Mouse (Mus musculus) MEL (cell line): ENCODE measurements around the gene Ucp2. TPM values are rescaled to one million over a fixed set of nuclear protein-coding genes. Genes with fewer than 3 reads are reported as not detected.

ENCODE experiments used
- DNase-seq: peaks from one replicate; pipeline ENCODE4 v3.0.0; 2011; ENCODE audit warnings: low read depth, low spot score
- H3K27ac ChIP-seq: 2 replicates; pipeline ENCODE4 v1.5.1; 2012; ENCODE audit warnings: low read depth, mild to moderate bottlenecking, control low read depth, low read length, moderate library complexity; ENCODE audit not compliant: control insufficient read depth
- H3K27me3 ChIP-seq, 2 experiments: fragments of 150-350 bp in 1 of 2; sonication (generic) in 1 of 2; 2 replicates each; pipeline ENCODE4 v1.6.1; 2012; ENCODE audit warnings: low read length in 2 of 2, mild to moderate bottlenecking in 2 of 2, improper control_type of control experiment in 1 of 2, moderate library complexity in 1 of 2; ENCODE audit not compliant: insufficient read depth in 2 of 2, control insufficient read depth in 1 of 2
- H3K36me3 ChIP-seq, 2 experiments: 2 replicates each; pipeline ENCODE4 v1.6.1; 2012 to 2014; ENCODE audit warnings: low read length in 2 of 2, improper control_type of control experiment in 1 of 2, inconsistent platforms in 1 of 2, mild to moderate bottlenecking in 1 of 2; ENCODE audit not compliant: insufficient read depth in 2 of 2, control insufficient read depth in 1 of 2
- H3K4me1 ChIP-seq, 2 experiments: fragments of 150-350 bp in 1 of 2; sonication (generic) in 1 of 2; 2 replicates each; pipeline ENCODE4 v1.6.1; 2012; ENCODE audit warnings: low read length in 2 of 2, improper control_type of control experiment in 1 of 2, mild to moderate bottlenecking in 1 of 2; ENCODE audit not compliant: insufficient read depth in 2 of 2, control insufficient read depth in 1 of 2
- H3K4me3 ChIP-seq, 2 experiments: fragments of 150-350 bp in 1 of 2; sonication (generic) in 1 of 2; 2 replicates each; pipeline ENCODE4 v1.5.1; 2012; ENCODE audit warnings: low read depth in 2 of 2, low read length in 2 of 2, mild to moderate bottlenecking in 2 of 2, moderate library complexity in 2 of 2, control low read depth in 1 of 2, improper control_type of control experiment in 1 of 2; ENCODE audit not compliant: control insufficient read depth in 1 of 2, insufficient read depth in 1 of 2
- H3K79me2 ChIP-seq: 2 replicates; pipeline ENCODE4 v1.6.1; 2012; ENCODE audit warnings: mild to moderate bottlenecking, low read length, moderate library complexity; ENCODE audit not compliant: control insufficient read depth, poor library complexity, insufficient read depth
- H3K9ac ChIP-seq: 2 replicates; pipeline ENCODE4 v1.6.1; 2012; ENCODE audit warnings: low read depth, mild to moderate bottlenecking, control low read depth, low read length, moderate library complexity; ENCODE audit not compliant: control insufficient read depth, poor library complexity, severe bottlenecking
- H3K9me3 ChIP-seq: fragments of 150-350 bp; sonication (generic); replicated peaks from 2 replicates; pipeline ENCODE4 v1.6.1; 2012; ENCODE audit warnings: mild to moderate bottlenecking, low read length, improper control_type of control experiment, moderate library complexity; ENCODE audit not compliant: insufficient read depth
- BHLHE40 ChIP-seq: IDR thresholded peaks from 2 replicates; pipeline ENCODE4 v1.6.1; 2012; ENCODE audit warnings: low read depth, mild to moderate bottlenecking, inconsistent platforms, low read length, improper control_type of control experiment, borderline replicate concordance
- CHD2 ChIP-seq: IDR thresholded peaks from 2 replicates; pipeline ENCODE4 v1.6.1; 2011; ENCODE audit warnings: low read length, improper control_type of control experiment
- ELF1 ChIP-seq: IDR thresholded peaks from 2 replicates; pipeline ENCODE4 v1.6.1; 2014; ENCODE audit warnings: low read depth, mild to moderate bottlenecking, inconsistent platforms, low read length, improper control_type of control experiment, moderate library complexity
- EP300 ChIP-seq, 2 experiments: IDR thresholded peaks; 2 replicates each; pipeline ENCODE4 v1.6.1; 2011; ENCODE audit warnings: improper control_type of control experiment in 2 of 2, low read length in 2 of 2, low read depth in 1 of 2, mild to moderate bottlenecking in 1 of 2
- ETS1 ChIP-seq: IDR thresholded peaks from 2 replicates; pipeline ENCODE4 v1.6.1; 2012; ENCODE audit warnings: low read depth, mild to moderate bottlenecking, inconsistent platforms, low read length, improper control_type of control experiment, moderate library complexity
- GATA1 ChIP-seq: IDR thresholded peaks from 2 replicates; pipeline ENCODE4 v1.6.1; 2011; ENCODE audit warnings: low read depth, low read length, improper control_type of control experiment
- HCFC1 ChIP-seq: IDR thresholded peaks from 2 replicates; pipeline ENCODE4 v1.6.1; 2012; ENCODE audit warnings: low read depth, mild to moderate bottlenecking, inconsistent platforms, low read length, improper control_type of control experiment, moderate library complexity
- MAX ChIP-seq: IDR thresholded peaks from 2 replicates; pipeline ENCODE4 v1.6.1; 2011; ENCODE audit warnings: low read length, improper control_type of control experiment
- MEF2A ChIP-seq: IDR thresholded peaks from 2 replicates; pipeline ENCODE4 v1.6.1; 2014; ENCODE audit warnings: low read depth, mild to moderate bottlenecking, inconsistent platforms, low read length, improper control_type of control experiment; ENCODE audit not compliant: poor library complexity, insufficient replicate concordance, severe bottlenecking; ENCODE audit errors: extremely low read depth
- MXI1 ChIP-seq: IDR thresholded peaks from 2 replicates; pipeline ENCODE4 v1.6.1; 2011; ENCODE audit warnings: mild to moderate bottlenecking, low read depth, low read length, improper control_type of control experiment
- MYB ChIP-seq: IDR thresholded peaks from 2 replicates; pipeline ENCODE4 v1.6.1; 2011; ENCODE audit warnings: mild to moderate bottlenecking, low read depth, low read length, improper control_type of control experiment
- MYC ChIP-seq: IDR thresholded peaks from 2 replicates; pipeline ENCODE4 v1.6.1; 2011; ENCODE audit warnings: low read depth, mild to moderate bottlenecking, low read length, improper control_type of control experiment, moderate library complexity
- NRF1 ChIP-seq: IDR thresholded peaks from 2 replicates; pipeline ENCODE4 v1.6.1; 2014; ENCODE audit warnings: low read depth, mild to moderate bottlenecking, inconsistent platforms, low read length, improper control_type of control experiment, moderate library complexity; ENCODE audit not compliant: poor library complexity, insufficient read depth, severe bottlenecking
- POLR2A ChIP-seq, 2 experiments: IDR thresholded peaks; 2 replicates each; pipeline ENCODE4 v1.6.1; 2011 to 2012; ENCODE audit warnings: low read length in 2 of 2, mild to moderate bottlenecking in 2 of 2, control low read depth in 1 of 2, improper control_type of control experiment in 1 of 2, low read depth in 1 of 2, moderate library complexity in 1 of 2; ENCODE audit not compliant: control insufficient read depth in 1 of 2, insufficient read depth in 1 of 2, poor library complexity in 1 of 2
- POLR2AphosphoS2 ChIP-seq: IDR thresholded peaks from 2 replicates; pipeline ENCODE4 v1.6.1; 2011; ENCODE audit warnings: low read length, improper control_type of control experiment
- POLR2AphosphoS5 ChIP-seq: IDR thresholded peaks from 2 replicates; pipeline ENCODE4 v1.6.1; 2012; ENCODE audit warnings: low read depth, borderline replicate concordance, mild to moderate bottlenecking, inconsistent platforms, low read length, moderate library complexity, mixed read lengths
- RAD21 ChIP-seq: IDR thresholded peaks from 2 replicates; pipeline ENCODE4 v1.6.1; 2011; ENCODE audit warnings: mild to moderate bottlenecking, low read depth, low read length, improper control_type of control experiment
- RCOR1 ChIP-seq: IDR thresholded peaks from 2 replicates; pipeline ENCODE4 v1.6.1; 2012; ENCODE audit warnings: low read depth, mild to moderate bottlenecking, inconsistent platforms, low read length, improper control_type of control experiment
- SIN3A ChIP-seq: IDR thresholded peaks from 2 replicates; pipeline ENCODE4 v1.6.1; 2012; ENCODE audit warnings: low read length, improper control_type of control experiment, inconsistent platforms
- TAL1 ChIP-seq: IDR thresholded peaks from 2 replicates; pipeline ENCODE4 v1.6.1; 2012; ENCODE audit warnings: mild to moderate bottlenecking, inconsistent platforms, low read length, moderate library complexity, mixed read lengths
- TBP ChIP-seq: IDR thresholded peaks from 2 replicates; pipeline ENCODE4 v1.8.0; 2011; ENCODE audit warnings: low read depth, low read length, improper control_type of control experiment
- TCF12 ChIP-seq: IDR thresholded peaks from 2 replicates; pipeline ENCODE4 v1.6.1; 2014; ENCODE audit warnings: low read depth, mild to moderate bottlenecking, inconsistent platforms, low read length, improper control_type of control experiment, moderate library complexity
- UBTF ChIP-seq: IDR thresholded peaks from 2 replicates; pipeline ENCODE4 v1.6.1; 2012; ENCODE audit warnings: low read depth, mild to moderate bottlenecking, inconsistent platforms, low read length, improper control_type of control experiment, moderate library complexity, borderline replicate concordance; ENCODE audit not compliant: insufficient read depth
- USF2 ChIP-seq, 2 experiments: IDR thresholded peaks; 2 replicates each; pipeline ENCODE4 v1.6.1; 2011 to 2012; ENCODE audit warnings: improper control_type of control experiment in 2 of 2, low read length in 2 of 2, borderline replicate concordance in 1 of 2, inconsistent platforms in 1 of 2, low read depth in 1 of 2, mild to moderate bottlenecking in 1 of 2; ENCODE audit not compliant: insufficient read depth in 1 of 2
- ZNF384 ChIP-seq: IDR thresholded peaks from 2 replicates; pipeline ENCODE4 v1.6.1; 2012; ENCODE audit warnings: low read depth, mild to moderate bottlenecking, inconsistent platforms, low read length, improper control_type of control experiment
- polyA plus RNA-seq, 2 experiments: library from polyadenylated mRNA; stranded (reverse) in 1 of 2; unstranded in 1 of 2; fragments of >175 nt in 1 of 2; fragments of >200 nt in 1 of 2; gene quantifications; 2 replicates each; pipeline versions ENCODE4 v1.2.1 to v1.2.4; 2012; ENCODE audit warnings: low replicate concordance in 2 of 2, low read depth in 1 of 2; ENCODE audit not compliant: insufficient read length in 2 of 2, insufficient read depth in 1 of 2, missing spikeins in 1 of 2
- total RNA-seq: library from RNA; depleted of rRNA; stranded (reverse); fragments of 300-350 nt; gene quantifications from 2 replicates; pipeline ENCODE4 v1.2.3, GENCODE M21; 2012

The Ucp2 gene
- total and polyA plus RNA-seq, 3 experiments, result 139 to 724 TPM; not detected in 1

- Histone ChIP-seq H3K9ac (no peak overlapping the region), H3K36me3 (peaks cover 0 to 3% of the 10 kb centered on the region in 2 experiments; a peak in 2 of 4 replicates), H3K4me1 (no peaks in the 10 kb centered on the region), H3K9me3 (no peaks in the 10 kb centered on the region), H3K79me2 (peaks cover 8% of the 10 kb centered on the region), H3K27ac (no peak overlapping the region), H3K27me3 (no peaks in the 10 kb centered on the region), H3K4me3 (no peak overlapping the region)
- DNase-seq, result no peak
- no peak for TF ChIP-seq NRF1
- TF ChIP-seq MYC, result no peak
- TF ChIP-seq POLR2AphosphoS2, result no peak
- TF ChIP-seq CHD2, result no peak
- no peak for TF ChIP-seq MAX
- TF ChIP-seq ELF1, result no peak
- TF ChIP-seq ZNF384, result no peak
- TF ChIP-seq MEF2A, result no peak
- no peak for TF ChIP-seq BHLHE40
- TF ChIP-seq TBP, result no peak
- TF ChIP-seq TCF12, result no peak
- TF ChIP-seq POLR2AphosphoS5, result no peak
Measured at GRCm38 (mm10) chr7:100488474-100489048, 4.6 kb upstream of the Ucp2 start.

GRCm38 (mm10) chr7:100492391-100493116 is 583 bp upstream of the Ucp2 start:
- TF ChIP-seq USF2 (IDR thresholded peaks at IDR 0.05; ENCODE audit: borderline replicate concordance in 1 of 2, insufficient read depth in 1 of 2, low read depth in 1 of 2, low read length in 2 of 2) (no peak), SIN3A (peak; percentile 69), RAD21 (no peak), MXI1 (peak; percentile 98), RCOR1 (0 out of 2 replicates have a peak, but pooled peaks have one; percentile 31), POLR2A (IDR thresholded peaks at IDR 0.05; ENCODE audit: control insufficient read depth in 1 of 2, insufficient read depth in 1 of 2, low read depth in 1 of 2, low read length in 2 of 2, poor library complexity in 1 of 2) (peak in 1 of 2 experiments; percentile 32; a peak in 1 of 4 replicates), EP300 (IDR thresholded peaks at IDR 0.05; ENCODE audit: low read depth in 1 of 2, low read length in 2 of 2) (0 out of 4 replicates have a peak, but pooled peaks of 1 of the 2 experiments have one; percentile 41), HCFC1 (peak; percentile 54), TBP (peak; percentile 52), UBTF (0 out of 2 replicates have a peak, but pooled peaks have one; percentile 65), ETS1 (peak; percentile 69; the same call in 1 of the 2 replicates), GATA1 (peak; percentile 73), ELF1 (peak; percentile 71), TCF12 (peak; percentile 37; the same call in 1 of the 2 replicates), POLR2AphosphoS5 (no peak), TAL1 (peak; percentile 4; the same call in 1 of the 2 replicates), MYB (no peak)
- H3K4me1 ChIP-seq, result peaks cover 3 to 12% of the 10 kb centered on the region in 2 experiments; a peak in 3 of 4 replicates
- H3K79me2 ChIP-seq, result peaks cover 37% of the 10 kb centered on the region
- H3K36me3 ChIP-seq, result peaks cover 0 to 11% of the 10 kb centered on the region in 2 experiments; a peak in 3 of 4 replicates
- no peaks in the 10 kb centered on the region for H3K27me3 ChIP-seq
- no peaks in the 10 kb centered on the region for H3K9me3 ChIP-seq
- peak overlapping the region; percentile 54 to 69 for H3K4me3 ChIP-seq
- H3K27ac ChIP-seq, result peak overlapping the region; percentile 99
- DNase-seq, result peak; percentile 88
- peak overlapping the region; percentile 90 for H3K9ac ChIP-seq
